Mouse (Mus musculus): Measurements from ENCODE around the gene Sept4.

Sept4 gene

DNA sequence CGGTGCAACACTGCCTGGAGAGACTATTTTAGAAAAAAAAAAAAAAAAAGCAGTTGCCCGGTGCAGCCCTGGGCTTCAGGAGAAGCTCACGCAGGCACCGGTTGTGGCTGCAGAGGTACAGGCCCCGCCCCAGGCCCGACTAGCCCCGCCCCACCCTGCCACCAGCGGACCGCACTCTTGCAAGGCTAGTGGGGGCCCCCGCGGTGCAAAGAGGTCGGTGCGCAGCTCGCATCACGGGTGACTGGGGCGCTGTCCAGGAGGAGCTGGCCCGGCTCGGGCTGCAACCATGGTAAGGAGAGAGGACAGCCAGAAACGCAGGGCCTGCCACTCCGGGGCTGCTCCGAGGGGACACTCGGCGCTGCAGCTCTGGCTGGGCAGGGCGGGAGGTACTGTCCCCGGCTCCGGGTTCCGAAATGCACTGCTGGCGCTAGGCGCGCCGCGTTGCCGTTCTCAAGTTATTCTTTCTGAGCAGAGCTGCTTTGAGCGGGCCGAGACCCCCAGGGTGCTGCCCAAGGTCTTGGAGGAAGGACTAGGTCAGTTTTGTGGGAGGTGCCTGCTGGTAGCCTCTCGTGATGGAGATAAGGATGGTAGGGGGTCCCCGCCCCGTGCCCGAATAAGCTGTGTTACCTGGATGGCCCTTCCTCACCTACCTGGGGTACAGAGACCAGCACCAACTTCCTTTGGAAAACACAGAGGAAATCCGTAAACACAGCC lies 9.7 kb downstream of the Sept4 start:
- peak; percentile 57 for ATAC-seq (ENCODE audit: insufficient number of reproducible peaks, low FRiP score, low TSS enrichment)

DNA sequence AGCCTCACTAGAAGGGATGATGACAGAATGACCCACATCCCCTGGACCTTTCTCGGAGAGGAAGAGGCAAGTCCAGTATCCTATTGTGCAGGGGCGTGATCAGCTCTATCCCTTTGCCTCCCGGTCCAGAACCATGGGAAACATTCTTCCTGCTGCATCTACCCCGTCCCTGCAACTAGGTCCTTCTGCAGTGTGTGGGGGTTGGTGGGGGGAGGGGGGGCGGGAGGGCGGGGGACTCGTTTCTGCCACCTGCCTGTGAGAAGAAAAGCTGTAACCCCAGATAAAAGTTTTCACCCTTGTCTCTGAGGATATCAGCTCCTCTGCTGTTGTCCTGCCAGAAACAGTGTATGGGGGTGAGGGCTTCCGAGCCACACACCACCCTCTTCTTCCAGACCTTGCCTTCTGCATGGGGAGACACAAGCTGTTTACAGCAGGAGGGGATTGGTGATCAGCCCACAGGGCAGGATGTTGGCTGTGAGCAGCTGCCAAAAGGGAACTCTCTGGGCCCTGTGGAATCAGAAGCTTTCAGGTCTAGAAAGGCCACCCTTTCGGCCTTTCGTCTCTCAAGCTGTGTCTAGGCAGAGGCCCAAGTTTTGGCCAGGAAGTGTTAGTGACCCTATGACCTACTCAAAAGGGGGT lies 10.4 kb downstream of the Sept4 start:
- peak; percentile 32; the same call in 1 of the 2 replicates for ATAC-seq (ENCODE audit: insufficient number of reproducible peaks, low FRiP score, low TSS enrichment)

DNA sequence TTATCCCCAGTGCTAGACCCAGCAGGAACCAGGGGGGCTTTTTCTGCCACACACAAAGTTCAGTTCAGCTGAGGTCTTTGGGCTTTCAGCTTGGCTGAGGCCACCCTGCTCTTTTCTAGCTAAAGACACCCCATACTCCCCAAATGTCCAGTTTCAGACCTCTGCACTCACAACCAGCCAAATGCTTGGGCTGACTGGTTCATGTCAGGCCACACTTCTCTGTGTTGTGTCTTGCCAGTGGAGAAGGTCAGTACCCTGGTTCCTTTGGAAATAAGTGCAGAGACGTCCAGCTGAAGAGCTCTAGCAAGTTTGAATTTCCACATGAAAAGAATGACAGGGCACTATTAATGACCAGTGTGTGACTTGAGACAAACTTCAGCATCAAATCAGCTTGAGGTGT lies 11.0 kb downstream of the Sept4 start:
- ATAC-seq (ENCODE audit: insufficient number of reproducible peaks, low FRiP score, low TSS enrichment): peak; percentile 10; the same call in 1 of the 2 replicates

- ATAC-seq (ENCODE audit: insufficient number of reproducible peaks, low FRiP score, low TSS enrichment): no peak
These were observed 11.9 kb downstream of the Sept4 start for GRCm38 (mm10) chr11:87580543-87581085.

DNA sequence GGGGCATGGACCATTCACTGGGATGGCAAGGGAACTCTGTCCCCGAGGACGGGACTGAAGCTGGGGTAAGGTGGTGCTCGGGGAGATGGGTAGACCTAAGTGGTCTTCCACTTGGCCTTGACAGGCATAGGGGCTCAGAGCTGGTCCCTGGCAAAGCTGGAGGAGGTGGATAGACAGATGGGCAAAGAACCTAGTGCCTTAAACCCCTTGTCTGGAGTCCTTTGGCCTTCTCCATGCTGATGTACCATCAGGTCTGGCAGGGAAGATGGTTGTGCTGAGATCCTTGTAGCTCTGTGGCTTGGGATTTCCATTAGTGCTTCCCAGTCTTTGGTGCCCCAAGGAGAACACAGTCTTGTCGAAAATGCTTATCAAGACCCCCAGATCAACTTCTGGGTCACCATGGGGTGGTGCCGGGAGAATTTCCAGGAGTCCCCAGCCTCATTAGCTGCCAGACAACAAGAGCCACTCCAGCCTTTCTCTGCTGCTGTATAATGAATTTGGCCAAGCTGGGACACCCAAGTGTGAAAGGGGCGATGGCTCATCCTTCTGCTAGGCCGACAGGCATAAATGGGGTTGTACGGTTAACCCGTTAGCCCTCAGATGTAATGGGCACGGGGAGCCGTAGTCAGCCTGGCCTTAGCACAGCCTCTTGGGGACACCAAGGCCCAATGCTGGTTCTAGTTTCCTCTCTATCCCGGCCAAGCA lies 12.6 kb downstream of the Sept4 start:
- ATAC-seq (ENCODE audit: insufficient number of reproducible peaks, low FRiP score, low TSS enrichment): no peak

- no peak for ATAC-seq (ENCODE audit: insufficient number of reproducible peaks, low FRiP score, low TSS enrichment)
These were observed 13.4 kb downstream of the Sept4 start for GRCm38 (mm10) chr11:87581933-87582710.

GRCm38 (mm10) chr11:87583291-87584034 lies 14.8 kb downstream of the Sept4 start:
- ATAC-seq (ENCODE audit: insufficient number of reproducible peaks, low FRiP score, low TSS enrichment): no peak

DNA sequence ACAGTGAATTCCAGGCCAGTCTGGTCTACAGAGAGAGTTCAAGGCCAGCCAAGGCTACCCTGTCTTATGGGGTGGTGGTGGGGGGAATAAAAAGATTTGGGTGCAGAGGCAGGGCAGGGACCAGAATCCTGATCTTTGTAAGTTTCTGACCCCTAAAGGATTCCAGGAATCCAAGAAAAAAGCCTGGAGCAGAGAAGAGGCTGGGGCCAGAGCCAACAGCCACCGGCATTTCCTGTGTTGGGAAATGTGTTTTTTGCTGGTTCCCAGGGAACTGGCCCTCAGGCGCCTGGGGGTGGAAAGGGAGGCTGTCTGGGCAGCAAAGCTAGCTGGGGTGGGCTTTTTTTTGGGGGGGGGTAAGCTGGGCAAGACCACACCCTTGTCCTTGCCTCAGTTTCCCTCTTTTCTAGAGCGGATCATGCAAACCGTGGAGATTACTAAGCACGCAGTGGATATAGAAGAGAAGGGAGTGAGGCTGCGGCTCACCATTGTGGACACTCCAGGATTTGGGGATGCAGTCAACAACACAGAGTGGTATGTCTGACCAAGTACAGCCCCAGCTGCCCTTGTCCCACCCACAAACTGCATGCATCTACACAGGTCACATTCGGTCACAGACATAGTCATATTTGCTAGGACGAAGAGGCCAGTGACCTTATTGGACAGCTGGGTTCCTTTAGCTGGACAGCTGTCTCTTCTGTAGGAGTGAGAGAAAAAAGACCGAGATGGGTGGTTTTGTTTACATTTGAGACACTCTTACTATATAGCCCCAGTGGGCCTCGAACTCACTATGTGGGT lies 16.2 kb downstream of the Sept4 start:
- ATAC-seq (ENCODE audit: insufficient number of reproducible peaks, low FRiP score, low TSS enrichment): no peak

DNA sequence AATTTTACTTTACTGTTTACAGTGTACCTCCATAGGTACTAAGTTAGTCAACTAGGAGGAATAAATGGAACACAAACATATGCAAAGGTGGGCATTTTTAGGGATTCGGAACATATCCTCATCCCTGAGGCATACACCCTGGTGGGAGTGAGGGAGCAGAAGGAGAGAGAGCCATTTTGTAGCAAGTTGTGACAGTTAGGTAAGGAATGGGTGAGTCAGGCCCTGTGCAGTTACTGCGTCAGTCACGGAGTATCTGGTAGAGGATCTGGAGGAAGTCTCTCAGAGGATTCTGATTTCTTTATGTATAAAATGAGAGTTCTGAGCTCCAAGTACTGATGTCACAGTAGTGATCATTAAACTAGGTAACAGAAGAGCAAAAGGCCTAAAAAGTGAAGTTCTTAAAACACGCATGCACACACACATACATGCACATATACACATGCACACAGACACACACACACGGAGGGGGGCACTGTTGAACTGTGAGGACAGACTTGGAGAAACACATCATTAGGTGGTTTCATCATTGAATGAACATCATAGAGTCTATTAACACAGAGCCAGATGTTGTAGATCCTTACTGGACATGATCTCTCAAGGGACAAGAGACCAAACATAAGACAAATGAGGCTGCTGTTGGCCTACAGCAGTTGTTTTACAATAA lies 18.6 kb downstream of the Sept4 start:
- no peak for ATAC-seq (ENCODE audit: insufficient number of reproducible peaks, low FRiP score, low TSS enrichment)

- ATAC-seq (ENCODE audit: insufficient number of reproducible peaks, low FRiP score, low TSS enrichment): no peak
These were observed 20.9 kb downstream of the Sept4 start for GRCm38 (mm10) chr11:87589605-87590004.

DNA sequence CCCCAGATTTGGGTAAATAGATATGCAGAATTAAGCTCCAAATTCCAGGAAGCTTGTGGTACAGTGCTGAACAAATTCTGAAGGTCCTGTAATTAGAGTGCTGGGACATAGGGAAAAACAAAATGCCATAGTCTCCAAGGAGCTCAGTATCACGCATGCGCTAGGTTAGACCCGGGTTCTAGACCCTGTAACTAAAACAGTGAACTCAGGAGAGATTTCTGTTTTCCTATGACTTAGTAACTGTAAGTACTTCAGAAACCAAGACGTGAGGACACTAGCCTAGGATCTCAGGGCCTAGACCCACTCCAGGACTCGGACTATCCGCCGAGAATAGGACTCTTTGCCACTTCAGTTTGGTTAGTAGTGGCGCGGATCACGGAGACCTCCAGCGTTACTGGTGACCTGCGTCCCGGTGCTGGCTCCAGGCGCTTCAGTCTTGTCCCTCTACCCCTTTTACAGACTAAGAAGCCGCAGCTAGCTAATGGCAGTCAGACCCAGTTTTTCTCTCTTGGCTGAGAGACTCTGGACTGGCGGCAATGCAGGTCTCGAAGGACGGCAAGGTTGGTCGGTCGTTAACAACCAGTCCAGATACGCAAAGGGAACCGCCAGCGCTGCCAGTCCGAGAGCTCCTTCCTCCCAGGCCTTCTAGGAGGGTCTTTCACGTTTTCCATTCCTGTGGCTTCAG lies 22.3 kb downstream of the Sept4 start:
- no peak for ATAC-seq (ENCODE audit: insufficient number of reproducible peaks, low FRiP score, low TSS enrichment)

DNA sequence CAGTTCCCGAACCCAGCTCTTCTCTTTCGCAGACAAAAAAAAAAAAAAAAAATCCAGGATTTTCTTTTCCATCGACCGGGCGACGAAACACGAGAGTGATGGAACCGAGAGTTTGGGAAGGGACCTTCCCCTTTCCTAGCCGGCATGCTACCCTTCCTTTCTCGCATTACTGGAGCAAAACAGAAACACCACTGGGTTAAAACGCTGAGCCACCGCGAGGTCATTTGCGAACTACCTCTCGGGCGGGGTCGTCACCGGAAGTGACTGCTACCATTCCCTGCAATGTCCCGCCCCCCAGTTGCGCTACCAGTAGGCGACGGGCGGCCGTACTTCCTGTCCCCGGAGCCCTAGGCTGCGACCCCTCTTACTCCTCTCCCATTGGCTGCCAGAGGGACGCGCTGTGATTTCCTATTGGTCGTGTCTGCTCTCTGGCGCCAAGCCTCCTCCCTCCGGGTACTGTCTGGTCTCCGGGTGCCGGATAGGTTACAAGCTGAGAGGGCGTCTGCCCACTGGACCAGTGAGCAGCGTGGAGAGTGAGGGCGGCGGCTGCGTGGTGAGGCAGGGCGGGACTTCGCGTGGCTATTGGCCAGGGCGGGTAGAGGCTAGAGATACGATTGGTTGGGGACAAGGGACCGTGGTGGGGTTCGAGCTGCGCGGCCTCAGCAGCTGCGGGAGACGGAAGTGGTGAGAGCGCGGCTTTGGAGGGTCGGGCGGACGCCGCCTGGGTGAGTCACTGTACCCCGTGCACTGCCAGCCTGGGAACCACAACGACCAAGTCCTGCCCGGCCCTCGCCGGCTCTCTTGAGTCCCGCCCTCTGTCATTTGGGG lies 23.0 kb downstream of the Sept4 start, which contains the start of gene Mtmr4:
TSS of gene Mtmr4 (plus strand) at position 637 of the 828 bp plus-strand sequence.
- peak; percentile 94 for ATAC-seq (ENCODE audit: insufficient number of reproducible peaks, low FRiP score, low TSS enrichment)

DNA sequence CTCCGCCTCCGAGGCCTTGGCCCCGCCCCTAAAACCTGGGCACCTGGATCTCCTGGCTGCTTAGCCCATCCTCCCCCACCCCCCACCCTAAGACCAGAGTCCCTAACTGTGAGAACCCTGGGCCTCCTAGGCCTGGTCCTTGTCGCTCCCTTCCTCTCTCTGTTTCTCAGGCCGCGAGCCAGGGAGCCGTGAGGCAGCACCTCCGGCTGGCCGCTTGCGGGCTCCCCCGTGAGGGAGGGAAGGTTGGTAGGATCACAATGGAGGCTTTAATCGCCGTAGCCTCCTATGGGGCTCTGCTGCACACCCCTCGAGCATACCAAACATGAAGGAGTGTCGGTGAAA lies 23.6 kb downstream of the Sept4 start:
- no peak for ATAC-seq (ENCODE audit: insufficient number of reproducible peaks, low FRiP score, low TSS enrichment)

DNA sequence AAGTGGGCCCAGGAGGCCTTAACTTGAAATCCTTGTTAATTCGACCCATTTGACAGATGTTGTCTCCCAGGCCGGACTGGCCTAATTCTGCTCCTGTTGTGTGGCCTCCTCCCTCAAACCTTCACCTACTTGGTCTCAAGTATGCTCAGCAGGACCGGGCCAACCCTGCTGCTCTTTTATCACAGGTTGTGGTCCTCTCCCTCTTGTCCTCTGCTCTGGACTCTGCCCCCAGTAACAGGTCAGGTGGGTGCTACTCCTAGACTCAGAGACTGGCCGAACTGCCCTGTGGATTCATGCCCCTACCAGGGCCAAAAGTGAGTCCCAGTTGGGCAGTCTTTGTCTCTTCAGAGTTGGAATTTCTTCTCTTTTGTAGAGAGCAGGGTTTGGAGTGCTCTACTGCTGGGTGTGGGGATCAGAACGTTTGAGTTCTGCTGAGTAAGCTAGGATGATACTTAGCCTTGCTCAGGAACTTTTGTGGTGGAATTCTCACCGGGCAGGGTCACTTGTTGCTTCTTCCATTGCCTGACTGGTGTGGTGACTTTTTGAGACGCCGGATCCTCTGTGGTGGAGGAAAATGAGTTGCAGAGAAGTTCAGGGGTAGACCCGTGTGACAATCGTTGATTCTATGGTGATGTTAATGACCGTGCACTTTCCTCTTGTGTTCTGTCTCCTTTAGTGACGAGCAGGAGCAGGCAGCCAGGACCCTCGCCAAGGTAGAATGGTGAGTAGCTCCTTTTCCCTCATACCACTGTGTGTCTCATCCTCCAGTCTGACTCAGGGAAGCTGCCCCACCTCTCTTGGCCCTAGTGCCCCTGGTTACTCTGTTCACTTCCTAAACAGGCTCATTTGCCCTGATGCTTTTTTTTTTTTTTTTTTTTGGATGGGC lies 24.3 kb downstream of the Sept4 start:
- ATAC-seq (ENCODE audit: insufficient number of reproducible peaks, low FRiP score, low TSS enrichment): no peak

DNA sequence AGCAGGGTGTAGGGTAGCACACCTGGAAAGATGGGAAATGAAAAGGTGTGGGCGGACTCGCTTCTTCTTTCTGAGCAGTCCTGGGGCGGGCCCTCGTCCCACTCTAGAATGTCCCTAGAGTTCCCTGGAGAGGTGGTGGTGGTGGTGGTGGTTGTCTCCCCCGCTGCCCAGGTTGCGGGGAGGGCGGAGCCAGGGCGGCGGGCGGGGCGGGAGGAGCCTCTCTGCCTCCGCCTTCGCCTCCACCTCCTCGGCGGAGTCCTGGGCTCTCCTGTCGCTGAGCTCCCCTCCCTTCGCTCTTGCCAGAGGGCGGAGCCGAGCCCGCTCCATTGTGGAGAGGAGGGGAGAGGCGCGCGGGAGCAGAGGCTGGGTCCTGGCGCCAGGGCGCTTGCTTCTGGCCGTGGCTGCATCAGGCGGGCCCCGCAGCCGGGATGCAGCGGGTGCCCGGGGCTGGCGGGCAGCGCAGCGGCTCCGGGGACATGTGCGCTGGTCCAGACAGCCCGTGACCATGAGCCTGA lies 26.7 kb downstream of the Sept4 start:
- peak; percentile 57; the same call in 1 of the 2 replicates for ATAC-seq (ENCODE audit: insufficient number of reproducible peaks, low FRiP score, low TSS enrichment)

- ATAC-seq (ENCODE audit: insufficient number of reproducible peaks, low FRiP score, low TSS enrichment): no peak
These were observed 27.3 kb downstream of the Sept4 start for GRCm38 (mm10) chr11:87595976-87596375.

Measured in cerebellum, adult (tissue).